Mouse (Mus musculus) ovary, postnatal 10 days (tissue): ENCODE measurements around the gene Osbpl6.

Experiments used
- DNase-seq: peaks from one replicate; pipeline ENCODE4 v3.0.0; 2022; ENCODE audit warnings: low spot score

Gene Osbpl6

GRCm38 (mm10) chr2:76421411-76421924 lies 15.2 kb downstream of the Osbpl6 start:
- no peak for DNase-seq

- DNase-seq: no peak
These were observed 20.5 kb downstream of the Osbpl6 start for GRCm38 (mm10) chr2:76426816-76427215.

- DNase-seq: no peak
These were observed 23.0 kb downstream of the Osbpl6 start for GRCm38 (mm10) chr2:76429318-76429717.

- DNase-seq: no peak
These were observed 23.5 kb downstream of the Osbpl6 start for GRCm38 (mm10) chr2:76429855-76430254.

GRCm38 (mm10) chr2:76430539-76430938 lies 24.2 kb downstream of the Osbpl6 start:
- DNase-seq: no peak

- no peak for DNase-seq
These were observed 27.9 kb downstream of the Osbpl6 start for GRCm38 (mm10) chr2:76434224-76434623.

GRCm38 (mm10) chr2:76435667-76436239 lies 29.4 kb downstream of the Osbpl6 start:
- no peak for DNase-seq

- DNase-seq: no peak
These were observed 31.1 kb downstream of the Osbpl6 start for GRCm38 (mm10) chr2:76437372-76437771.

GRCm38 (mm10) chr2:76439540-76439939 lies 33.2 kb downstream of the Osbpl6 start:
- no peak for DNase-seq

- no peak for DNase-seq
These were observed 35.8 kb downstream of the Osbpl6 start for GRCm38 (mm10) chr2:76442086-76442485.

- no peak for DNase-seq
These were observed 43.6 kb downstream of the Osbpl6 start for GRCm38 (mm10) chr2:76449836-76450355.

GRCm38 (mm10) chr2:76466723-76467122 lies 60.4 kb downstream of the Osbpl6 start:
- no peak for DNase-seq

- no peak for DNase-seq
These were observed 61.9 kb downstream of the Osbpl6 start for GRCm38 (mm10) chr2:76468204-76468603.

GRCm38 (mm10) chr2:76469091-76469750 lies 62.9 kb downstream of the Osbpl6 start:
- DNase-seq: no peak

- no peak for DNase-seq
These were observed 63.4 kb downstream of the Osbpl6 start for GRCm38 (mm10) chr2:76469751-76470099.

GRCm38 (mm10) chr2:76470391-76470790 lies 64.1 kb downstream of the Osbpl6 start:
- no peak for DNase-seq

GRCm38 (mm10) chr2:76475788-76476187 lies 69.5 kb downstream of the Osbpl6 start:
- no peak for DNase-seq

- no peak for DNase-seq
These were observed 82.5 kb downstream of the Osbpl6 start for GRCm38 (mm10) chr2:76488764-76489163.

GRCm38 (mm10) chr2:76490198-76490597 lies 83.9 kb downstream of the Osbpl6 start:
- DNase-seq: no peak

GRCm38 (mm10) chr2:76491371-76491770 lies 85.1 kb downstream of the Osbpl6 start:
- no peak for DNase-seq

GRCm38 (mm10) chr2:76492224-76492623 lies 85.9 kb downstream of the Osbpl6 start:
- DNase-seq: no peak

GRCm38 (mm10) chr2:76496006-76496748 lies 89.9 kb downstream of the Osbpl6 start:
- no peak for DNase-seq

GRCm38 (mm10) chr2:76496749-76497140 lies 90.4 kb downstream of the Osbpl6 start:
- DNase-seq: no peak
